19 mouse cellular contexts compared by ENCODE assay signal in the genomic region with DNA sequence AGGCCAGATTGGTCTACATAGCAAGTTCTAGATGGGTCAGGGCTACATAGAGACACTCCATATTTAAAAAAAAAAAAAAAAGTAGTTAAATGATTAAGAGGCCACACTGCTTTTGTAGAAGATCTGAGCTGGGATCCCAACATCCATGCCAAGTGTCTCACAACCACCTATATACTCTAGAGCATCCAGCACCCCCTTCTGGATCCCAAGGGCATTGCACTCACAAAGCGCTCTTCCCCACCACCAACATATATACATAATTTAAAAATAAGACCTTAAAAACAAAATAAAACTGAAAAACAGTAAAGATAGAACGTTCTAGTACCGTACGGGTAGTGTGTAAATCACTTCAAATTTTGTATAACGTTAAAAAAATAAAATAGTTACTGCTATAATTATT. TPM values are rescaled to one million over a fixed set of nuclear protein-coding genes. Genes with fewer than 3 reads are reported as not detected.
DNase-seq lines count a peak whose midpoint lies in the region; ATAC-seq and TF ChIP-seq lines count a peak whose summit lies in the region.
"Had no signal": no experiment of that assay in that cellular context is flagged by ENCODE, and none has a peak within 500 bp of the region (broad histone marks: within the 10 kb centered on the region; RNA-seq: fewer than 3 reads in every experiment).

No protein-coding gene starts in this region.

- DNase-seq in left cerebral cortex, adult 2 months (ENCODE audit: extremely low spot score in 1 of 2, low spot score in 2 of 2) = no peak
- DNase-seq in left cerebral cortex, adult 8-10 months (ENCODE audit: low spot score in 2 of 2) = no peak
- DNase-seq in thymus, postnatal 4 days = peak; percentile 36
- no peak for DNase-seq in thymus, postnatal 36 days
- no peak for DNase-seq in stomach, postnatal 0 days (ENCODE audit: low spot score)
- DNase-seq in retina, embryonic 14.5 days (ENCODE audit: low spot score) = no peak
- DNase-seq: cerebellum, adult 11-12 months; forebrain, postnatal 0 days; gastrocnemius, postnatal 10 days; kidney, adult 8-10 months; liver, embryonic 13.5 days; right cerebral cortex, adult 18-20 months had no signal

- intact Hi-C loops in left cerebral cortex, adult 2 months (cut with DNase I) = no loop called here

- 85% methylated on average over 5 of the region's 5 CpGs for WGBS in bone marrow, adult 2 months
- WGBS in stomach, postnatal 0 days = 92% methylated on average over 5 of the region's 5 CpGs
- WGBS in forebrain, embryonic 16.5 days = 93% methylated on average over 5 of the region's 5 CpGs

- TF ChIP-seq CTCF in left cerebral cortex, adult 2 months (IDR thresholded peaks at IDR 0.05) = peak; percentile 3
- peak; percentile 38; the same call in 1 of the 2 replicates for TF ChIP-seq CTCF in bone marrow, adult 2 months (IDR thresholded peaks at IDR 0.05; ENCODE audit: control insufficient read depth, insufficient read depth, low read length)
- TF ChIP-seq CTCF in stomach, postnatal 0 days (IDR thresholded peaks at IDR 0.05; ENCODE audit: low read depth) = peak; percentile 59

- no peak overlapping the region for H3K4me3 ChIP-seq in left cerebral cortex, adult 2 months
- H3K4me3 ChIP-seq in bone marrow, adult 2 months (replicated peaks; ENCODE audit: control insufficient read depth, low read depth, low read length) = no peak overlapping the region
- H3K4me3 ChIP-seq in stomach, postnatal 0 days (ENCODE audit: low read depth, low read length) = no peak overlapping the region
- no peak overlapping the region for H3K4me3 ChIP-seq in forebrain, embryonic 16.5 days (replicated peaks; ENCODE audit: low read length)
- H3K4me3 ChIP-seq: embryonic facial prominence, embryonic 15.5 days; hindbrain, embryonic 12.5 days; liver, embryonic 13.5 days had no signal

- no peak overlapping the region for H3K4me2 ChIP-seq in stomach, postnatal 0 days (replicated peaks; ENCODE audit: low read depth)
- no peak overlapping the region for H3K4me2 ChIP-seq in forebrain, embryonic 16.5 days (ENCODE audit: low read length)
- H3K4me2 ChIP-seq: embryonic facial prominence, embryonic 15.5 days; heart, embryonic 11.5 days; hindbrain, embryonic 12.5 days; liver, embryonic 13.5 days had no signal

- TF ChIP-seq EP300 in stomach, postnatal 0 days (optimal IDR thresholded peaks at IDR 0.05) = no peak

- H3K9ac ChIP-seq in stomach, postnatal 0 days (ENCODE audit: low read length) = no peak overlapping the region
- H3K9ac ChIP-seq in forebrain, embryonic 16.5 days (replicated peaks; ENCODE audit: low read depth, low read length) = no peak overlapping the region
- H3K9ac ChIP-seq: embryonic facial prominence, embryonic 15.5 days; forebrain, postnatal 0 days; hindbrain, embryonic 12.5 days; liver, embryonic 13.5 days had no signal

- no peaks in the 10 kb centered on the region for H3K9me3 ChIP-seq in stomach, postnatal 0 days (ENCODE audit: control insufficient read depth, low read length)
- H3K9me3 ChIP-seq in forebrain, embryonic 16.5 days (ENCODE audit: control insufficient read depth, low read length) = no peaks in the 10 kb centered on the region
- H3K9me3 ChIP-seq: embryonic facial prominence, embryonic 15.5 days; hindbrain, embryonic 12.5 days; liver, embryonic 13.5 days had no signal

- H3K4me1 ChIP-seq in bone marrow, adult 2 months (ENCODE audit: control insufficient read depth, insufficient read depth, low read length) = no peaks in the 10 kb centered on the region
- H3K4me1 ChIP-seq in stomach, postnatal 0 days (replicated peaks; ENCODE audit: control insufficient read depth, insufficient read depth) = no peaks in the 10 kb centered on the region
- no peaks in the 10 kb centered on the region for H3K4me1 ChIP-seq in forebrain, embryonic 16.5 days (replicated peaks; ENCODE audit: control insufficient read depth, insufficient read depth, low read length)
- H3K4me1 ChIP-seq: embryonic facial prominence, embryonic 15.5 days; hindbrain, embryonic 12.5 days; liver, embryonic 13.5 days; megakaryocyte, embryonic 14.5 days had no signal

- no peaks in the 10 kb centered on the region for H3K27me3 ChIP-seq in stomach, postnatal 0 days (ENCODE audit: control insufficient read depth, insufficient read depth, low read length)
- no peaks in the 10 kb centered on the region for H3K27me3 ChIP-seq in forebrain, embryonic 16.5 days (replicated peaks; ENCODE audit: control insufficient read depth, insufficient read depth, low read length)
- H3K27me3 ChIP-seq: embryonic facial prominence, embryonic 15.5 days; hindbrain, embryonic 12.5 days; liver, embryonic 13.5 days; megakaryocyte, embryonic 14.5 days had no signal

- ATAC-seq in stomach, postnatal 0 days (ENCODE audit: low FRiP score, low TSS enrichment) = no peak
- no peak for ATAC-seq in forebrain, embryonic 16.5 days
- ATAC-seq: activated CD4-positive, CD25-positive, alpha-beta regulatory T cell, adult 4 months; forebrain, postnatal 0 days had no signal

- no peak for TF ChIP-seq POLR2A in bone marrow, adult 2 months (IDR thresholded peaks at IDR 0.05; ENCODE audit: borderline replicate concordance, control insufficient read depth, low read depth, low read length)

- no peaks in the 10 kb centered on the region for H3K36me3 ChIP-seq in stomach, postnatal 0 days (ENCODE audit: control insufficient read depth, insufficient read depth, low read length)
- H3K36me3 ChIP-seq in forebrain, embryonic 16.5 days (ENCODE audit: control insufficient read depth, insufficient read depth) = no peaks in the 10 kb centered on the region
- H3K36me3 ChIP-seq: embryonic facial prominence, embryonic 15.5 days; hindbrain, embryonic 12.5 days; liver, embryonic 13.5 days had no signal

- no peak overlapping the region for H3K27ac ChIP-seq in left cerebral cortex, adult 2 months
- H3K27ac ChIP-seq in bone marrow, adult 2 months (ENCODE audit: control insufficient read depth, insufficient read depth, low read depth, low read length, poor library complexity) = no peak overlapping the region
- no peak overlapping the region for H3K27ac ChIP-seq in stomach, postnatal 0 days (replicated peaks)
- H3K27ac ChIP-seq in forebrain, embryonic 16.5 days (ENCODE audit: low read length) = no peak overlapping the region
- H3K27ac ChIP-seq: embryonic facial prominence, embryonic 15.5 days; hindbrain, embryonic 12.5 days; liver, embryonic 13.5 days had no signal

RNA-seq across cellular contexts. Expression of a gene that starts 15.6 kb away (rescaled TPM):
- total RNA-seq in left cerebral cortex, adult 2 months (2021) = 10 to 100 TPM; 45.4 to 46.8 TPM
- 10 to 100 TPM; 45.2 to 49.9 (median 47.9) TPM for total RNA-seq in left cerebral cortex, adult 8-10 months (2022)
- 22.7 and 23.0 TPM in 2 replicates for polyA plus RNA-seq in bone marrow, adult 2 months (2011; ENCODE audit: insufficient read depth, insufficient read length, low replicate concordance, missing spikeins)
- 29.5 and 30.3 TPM in 2 replicates for polyA plus RNA-seq in stomach, postnatal 0 days (2015; fragmentation: Nextera tagmentation; extraction: Ambion mirVana)
- 34.4 and 39.2 TPM in 2 replicates for polyA plus RNA-seq in forebrain, embryonic 16.5 days (2015; fragmentation: Nextera tagmentation; extraction: Ambion mirVana)

RNA-seq across cellular contexts. Expression of a gene that starts 57.5 kb away (rescaled TPM):
- total RNA-seq in left cerebral cortex, adult 2 months (2021) = 100 to 1,000 TPM; 172 to 178 TPM
- total RNA-seq in left cerebral cortex, adult 8-10 months (2022) = 100 to 1,000 TPM; 179 to 217 (median 192) TPM
- polyA plus RNA-seq in bone marrow, adult 2 months (2011; ENCODE audit: insufficient read depth, insufficient read length, low replicate concordance, missing spikeins) = 4.7 and 15.8 TPM in 2 replicates
- polyA plus RNA-seq in stomach, postnatal 0 days (2015; fragmentation: Nextera tagmentation; extraction: Ambion mirVana) = 33.8 and 34.7 TPM in 2 replicates
- polyA plus RNA-seq in forebrain, embryonic 16.5 days (2015; fragmentation: Nextera tagmentation; extraction: Ambion mirVana) = 120 and 132 TPM in 2 replicates

Comparison
In these comparisons a context has a peak if more than half of its experiments do, and no peak if none do; other contexts are left out.
1. CTCF ChIP-seq: peak in every context shown above with its lines; median percentile 59 in stomach, postnatal 0 days; 38 in bone marrow, adult 2 months; 3 in left cerebral cortex, adult 2 months.